17 mouse cellular contexts compared by ENCODE assay signal in the genomic region with DNA sequence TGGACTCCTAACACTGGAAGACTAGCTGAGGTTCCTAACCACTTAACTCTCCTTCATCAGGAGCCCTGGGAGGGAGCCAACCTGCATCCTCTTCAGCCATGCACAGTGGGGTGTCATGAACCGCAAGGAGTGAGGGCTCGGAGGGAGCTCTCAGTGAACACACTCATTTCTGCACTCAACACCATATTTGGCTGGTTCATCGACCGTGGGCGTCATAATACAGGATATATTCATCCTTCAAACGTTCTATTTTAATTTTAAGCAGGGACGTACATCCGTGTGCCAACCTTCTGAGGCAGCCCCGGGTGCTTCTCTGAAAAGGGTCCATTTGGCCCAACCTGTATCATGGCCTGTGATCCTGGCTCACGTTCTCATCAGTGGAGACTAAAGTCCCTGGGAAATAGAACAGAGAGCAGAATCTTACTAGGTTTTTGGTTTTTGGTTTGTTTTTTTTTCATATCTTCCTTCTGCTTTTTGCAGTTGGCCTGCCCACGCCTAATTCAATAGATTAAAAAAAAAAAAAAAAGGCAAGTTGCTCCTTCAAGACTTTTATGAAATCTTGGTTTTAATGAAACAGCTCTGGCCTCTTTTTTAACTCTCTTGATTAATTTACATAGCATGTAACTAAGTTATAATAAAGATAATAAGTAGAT. TPM values are rescaled to one million over a fixed set of nuclear protein-coding genes. Genes with fewer than 3 reads are reported as not detected.
DNase-seq lines count a peak whose midpoint lies in the region; ATAC-seq and TF ChIP-seq lines count a peak whose summit lies in the region.
"Had no signal": no experiment of that assay in that cellular context is flagged by ENCODE, and none has a peak within 500 bp of the region (broad histone marks: within the 10 kb centered on the region; RNA-seq: fewer than 3 reads in every experiment).

No protein-coding gene starts in this region.

- H3K4me3 ChIP-seq in MEL (ENCODE audit: control insufficient read depth in 1 of 2, insufficient read depth in 1 of 2, low read depth in 2 of 2, low read length in 2 of 2): no peak overlapping the region
- H3K4me3 ChIP-seq in heart, embryonic 11.5 days (ENCODE audit: low read depth, low read length): no peak overlapping the region
- H3K4me3 ChIP-seq: forebrain, embryonic 13.5 days; hindbrain, embryonic 15.5 days; midbrain, embryonic 12.5 days had no signal

- no peaks in the 10 kb centered on the region for H3K9me3 ChIP-seq in MEL (replicated peaks; ENCODE audit: insufficient read depth, low read length)
- no peaks in the 10 kb centered on the region for H3K9me3 ChIP-seq in heart, embryonic 11.5 days (replicated peaks; ENCODE audit: control insufficient read depth, low read length)
- H3K9me3 ChIP-seq: forebrain, embryonic 13.5 days; G1E; hindbrain, embryonic 15.5 days; midbrain, embryonic 12.5 days had no signal

- WGBS in heart, embryonic 11.5 days (ENCODE audit: insufficient replicate concordance): 77% methylated on average over 11 of the region's 11 CpGs

- peak; percentile 44 to 65; a peak in 1 of 4 replicates for TF ChIP-seq EP300 in MEL (IDR thresholded peaks at IDR 0.05; ENCODE audit: low read depth in 1 of 2, low read length in 2 of 2)

- ATAC-seq in heart, embryonic 11.5 days (replicated peaks; ENCODE audit: insufficient number of reproducible peaks, low FRiP score, low TSS enrichment): no peak
- ATAC-seq: forebrain, embryonic 13.5 days had no signal

- TF ChIP-seq RAD21 in MEL (IDR thresholded peaks at IDR 0.05; ENCODE audit: low read depth, low read length): no peak

- H3K36me3 ChIP-seq in MEL (ENCODE audit: control insufficient read depth in 1 of 2, insufficient read depth in 2 of 2, low read length in 2 of 2): peaks cover 0 to 11% of the 10 kb centered on the region in 2 experiments; a peak in 2 of 4 replicates
- no peaks in the 10 kb centered on the region for H3K36me3 ChIP-seq in heart, embryonic 11.5 days (ENCODE audit: control insufficient read depth, insufficient read depth, low read length)
- H3K36me3 ChIP-seq: G1E; hindbrain, embryonic 15.5 days; midbrain, embryonic 12.5 days had no signal

- no peak for TF ChIP-seq POLR2A in MEL (IDR thresholded peaks at IDR 0.05; ENCODE audit: control insufficient read depth in 1 of 2, insufficient read depth in 1 of 2, low read depth in 1 of 2, low read length in 2 of 2, poor library complexity in 1 of 2)

- H3K4me2 ChIP-seq in heart, embryonic 11.5 days: no peak overlapping the region
- H3K4me2 ChIP-seq: forebrain, embryonic 13.5 days; hindbrain, embryonic 15.5 days; midbrain, embryonic 12.5 days had no signal

- no peaks in the 10 kb centered on the region for H3K79me2 ChIP-seq in MEL (ENCODE audit: control insufficient read depth, insufficient read depth, low read length, poor library complexity)

- peaks cover 0 to 15% of the 10 kb centered on the region in 2 experiments; a peak in 2 of 4 replicates for H3K4me1 ChIP-seq in MEL (ENCODE audit: control insufficient read depth in 1 of 2, insufficient read depth in 2 of 2, low read length in 2 of 2)
- no peaks in the 10 kb centered on the region for H3K4me1 ChIP-seq in heart, embryonic 11.5 days (ENCODE audit: control insufficient read depth, insufficient read depth, low read length)

- peak; percentile 82 for DNase-seq in heart, adult 11 months
- no peak for DNase-seq in heart, postnatal 4 days
- peak; percentile 58 to 59 for DNase-seq in right cerebral cortex, postnatal 10 days (ENCODE audit: low spot score in 2 of 2)
- no peak for DNase-seq in right cerebral cortex, postnatal 14 days
- DNase-seq in MEL (ENCODE audit: low read depth, low spot score) (peak; percentile 61), liver (no peak)
- peak; percentile 44 to 53 for DNase-seq in layer of hippocampus, postnatal 14 days (ENCODE audit: low spot score in 2 of 2)
- DNase-seq: adrenal gland, postnatal 25 days; kidney, adult 9 months; lung, postnatal 14 days had no signal

- no peaks in the 10 kb centered on the region for H3K27me3 ChIP-seq in MEL (ENCODE audit: control insufficient read depth in 1 of 2, insufficient read depth in 2 of 2, low read length in 2 of 2)
- H3K27me3 ChIP-seq in heart, embryonic 11.5 days (ENCODE audit: control insufficient read depth, insufficient read depth, low read length): 0 out of 2 replicates have a peak, but pooled peaks cover 4% of the 10 kb centered on the region
- H3K27me3 ChIP-seq: forebrain, embryonic 13.5 days; hindbrain, embryonic 15.5 days had no signal

- H3K9ac ChIP-seq in MEL (ENCODE audit: control insufficient read depth, low read depth, low read length, poor library complexity, severe bottlenecking): no peak overlapping the region
- no peak overlapping the region for H3K9ac ChIP-seq in heart, embryonic 11.5 days (ENCODE audit: low read depth, low read length)
- H3K9ac ChIP-seq: forebrain, embryonic 13.5 days; hindbrain, embryonic 15.5 days; liver, embryonic 14.5 days; midbrain, embryonic 12.5 days had no signal

- H3K27ac ChIP-seq in MEL (ENCODE audit: control insufficient read depth, low read depth, low read length): peak overlapping the region; percentile 17; the same call in 1 of the 2 replicates
- no peak overlapping the region for H3K27ac ChIP-seq in heart, embryonic 11.5 days (ENCODE audit: low read depth, low read length)
- H3K27ac ChIP-seq: forebrain, embryonic 13.5 days; hindbrain, embryonic 15.5 days; liver, embryonic 14.5 days; midbrain, embryonic 12.5 days had no signal

- no peak for TF ChIP-seq CTCF in MEL (IDR thresholded peaks at IDR 0.05 in 2 of 3, conservative IDR thresholded peaks at IDR 0.05 in 1 of 3; ENCODE audit: control insufficient read depth in 1 of 3, insufficient read depth in 1 of 3, low read depth in 2 of 3, low read length in 3 of 3, poor library complexity in 1 of 3, severe bottlenecking in 1 of 3)

TF ChIP-seq in MEL, 35 proteins besides CTCF, POLR2A, EP300 and RAD21:
- TF ChIP-seq KAT2A (conservative IDR thresholded peaks at IDR 0.05; ENCODE audit: low read depth, low read length) (no peak), SMC3 (IDR thresholded peaks at IDR 0.05; ENCODE audit: low read depth, low read length) (no peak), ZNF384 (IDR thresholded peaks at IDR 0.05; ENCODE audit: low read depth, low read length) (peak; percentile 98), GATA1 (IDR thresholded peaks at IDR 0.05; ENCODE audit: low read depth, low read length) (peak; percentile 54; the same call in 1 of the 2 replicates), MAZ (IDR thresholded peaks at IDR 0.05; ENCODE audit: low read depth, low read length) (no peak), USF1 (IDR thresholded peaks at IDR 0.05; ENCODE audit: low read depth, low read length) (no peak), MYC (IDR thresholded peaks at IDR 0.05; ENCODE audit: low read depth, low read length) (no peak), TBP (IDR thresholded peaks at IDR 0.05; ENCODE audit: low read depth, low read length) (0 out of 2 replicates have a peak, but pooled peaks have one; percentile 15), RCOR1 (IDR thresholded peaks at IDR 0.05; ENCODE audit: low read depth, low read length) (peak; percentile 66; the same call in 1 of the 2 replicates), UBTF (IDR thresholded peaks at IDR 0.05; ENCODE audit: borderline replicate concordance, insufficient read depth, low read depth, low read length) (no peak)
TF ChIP-seq in MEL: peak in this region for 4.

RNA-seq across cellular contexts. Expression of gene Doc2b, which starts 39.9 kb away (rescaled TPM):
- total RNA-seq in heart, postnatal 4 days (2021): under 1 TPM; 0.33 to 0.47 TPM
- total RNA-seq in MEL (2012; rRNA removed): not detected in 2 replicates
- polyA plus RNA-seq in MEL (2012; ENCODE audit: insufficient read depth in 1 of 2, insufficient read length in 2 of 2, low read depth in 1 of 2, low replicate concordance in 2 of 2, missing spikeins in 1 of 2): not detected
- total RNA-seq in layer of hippocampus, postnatal 14 days (2021): 10 to 100 TPM; 84.1 to 86.4 TPM
- 0.13 and 0.14 TPM in 2 replicates for polyA plus RNA-seq in heart, embryonic 11.5 days (2014; fragmentation: Nextera tagmentation; extraction: Ambion mirVana)
- total RNA-seq: G1E; granulocyte monocyte progenitor cell, adult 5-6 weeks had no signal
- polyA plus RNA-seq: G1E had no signal

Comparison
In these comparisons a context has a peak if more than half of its experiments do, and no peak if none do; other contexts are left out.
1. DNase-seq: peak in heart, adult 11 months (single experiment), right cerebral cortex, postnatal 10 days (2 of 2), MEL (single experiment) and layer of hippocampus, postnatal 14 days (2 of 2); none in heart, postnatal 4 days (single experiment), right cerebral cortex, postnatal 14 days (single experiment) and liver (single experiment).
2. RNA of gene Doc2b, which starts 39.9 kb away (total RNA-seq): 84.1 to 86.4 TPM in layer of hippocampus, postnatal 14 days; 0.33 to 0.47 TPM in heart, postnatal 4 days and not detected in MEL; every median in the first group is over 10 times any median in the second.